Mouse (Mus musculus): Measurements from ENCODE around the gene Smox. TPM values are rescaled to one million over a fixed set of nuclear protein-coding genes. Genes with fewer than 3 reads are reported as not detected.
"Not testable (repeated sequence)": the region's sequence is repeated elsewhere in the genome, so short reads cannot be mapped to it uniquely, and the experiment has no call there.

Smox gene
- polyA plus RNA-seq, 1 experiment from 2014 or later, result 46.9 TPM

DNA sequence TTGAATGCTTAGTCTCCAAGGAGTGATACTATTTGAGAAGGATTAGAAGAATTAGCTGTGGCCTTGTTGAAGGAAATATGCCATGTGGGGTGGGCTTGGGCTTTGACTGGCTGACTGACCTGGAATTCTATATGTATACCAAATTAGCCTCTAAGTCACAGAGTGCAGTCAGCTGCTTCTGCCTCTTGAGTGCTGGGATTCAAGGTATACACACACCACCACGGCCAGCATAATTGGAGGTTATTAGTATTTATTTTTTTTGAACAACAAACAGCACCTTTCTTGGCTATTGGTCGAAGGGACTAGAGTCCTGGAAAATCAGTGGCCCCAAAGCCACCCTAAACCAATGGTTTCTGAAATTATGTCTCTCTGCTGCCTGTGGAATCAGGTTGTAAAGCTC lies 24.6 kb upstream of the Smox start:
- Histone ChIP-seq H3K4me1 (replicated peaks) (no peaks in the 10 kb centered on the region), H3K36me3 (no peaks in the 10 kb centered on the region; the same call in 1 of the 2 replicates), H3K27me3 (no peaks in the 10 kb centered on the region), H3K4me2 (no peak overlapping the region), H3K9ac (no peak overlapping the region), H3K4me3 (no peak overlapping the region), H3K9me3 (no peaks in the 10 kb centered on the region), H3K27ac (replicated peaks) (no peak overlapping the region)
- WGBS, result 84% methylated on average over 2 of the region's 2 CpGs
- ATAC-seq (ENCODE audit: low read depth), result no peak

DNA sequence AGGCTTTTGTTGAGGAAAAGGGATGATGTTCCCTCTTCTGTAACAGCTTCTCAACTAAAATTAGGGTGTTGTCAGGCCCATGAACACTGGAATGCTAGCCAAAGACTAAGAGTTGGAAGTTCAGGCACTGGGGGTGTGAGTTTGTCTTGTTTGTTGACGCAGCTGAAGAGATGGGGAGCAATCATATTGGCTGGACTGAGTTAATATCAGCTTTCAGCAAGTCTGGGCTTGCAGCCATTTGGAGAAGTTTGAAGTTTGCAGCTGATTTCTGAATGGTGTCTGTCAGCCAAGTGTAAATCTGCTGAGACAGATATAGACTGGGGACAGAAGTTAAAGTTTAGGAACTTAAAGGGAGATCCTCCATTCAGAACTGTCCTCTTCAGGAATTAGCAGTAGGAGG lies 21.4 kb upstream of the Smox start:
- no peak overlapping the region for H3K9ac ChIP-seq
- no peak overlapping the region for H3K4me2 ChIP-seq
- 62% methylated on average over 1 of the region's 1 CpGs for WGBS
- no peaks in the 10 kb centered on the region for H3K27me3 ChIP-seq
- no peak overlapping the region for H3K27ac ChIP-seq (replicated peaks)
- H3K4me1 ChIP-seq (replicated peaks), result no peaks in the 10 kb centered on the region
- no peak for ATAC-seq (ENCODE audit: low read depth)
- no peak overlapping the region for H3K4me3 ChIP-seq
- no peaks in the 10 kb centered on the region for H3K36me3 ChIP-seq
- no peaks in the 10 kb centered on the region for H3K9me3 ChIP-seq

- Histone ChIP-seq H3K4me2 (no peak overlapping the region), H3K4me3 (no peak overlapping the region), H3K4me1 (replicated peaks) (no peaks in the 10 kb centered on the region), H3K27ac (replicated peaks) (no peak overlapping the region), H3K27me3 (no peaks in the 10 kb centered on the region), H3K9me3 (no peaks in the 10 kb centered on the region), H3K36me3 (no peaks in the 10 kb centered on the region), H3K9ac (no peak overlapping the region)
- no peak for ATAC-seq (ENCODE audit: low read depth)
- WGBS, result 89% methylated on average over 6 of the region's 6 CpGs
These were observed 17.5 kb upstream of the Smox start for GRCm38 (mm10) chr2:131473749-131474148.

- not testable (repeated sequence) for H3K27me3 ChIP-seq; ATAC-seq (ENCODE audit: low read depth); H3K4me1 ChIP-seq (replicated peaks); H3K27ac ChIP-seq (replicated peaks); H3K9me3 ChIP-seq; H3K4me2 ChIP-seq; H3K36me3 ChIP-seq; H3K4me3 ChIP-seq; H3K9ac ChIP-seq
- 97% methylated on average over 5 of the region's 5 CpGs for WGBS
These were observed 14.2 kb upstream of the Smox start for GRCm38 (mm10) chr2:131477105-131477504.

DNA sequence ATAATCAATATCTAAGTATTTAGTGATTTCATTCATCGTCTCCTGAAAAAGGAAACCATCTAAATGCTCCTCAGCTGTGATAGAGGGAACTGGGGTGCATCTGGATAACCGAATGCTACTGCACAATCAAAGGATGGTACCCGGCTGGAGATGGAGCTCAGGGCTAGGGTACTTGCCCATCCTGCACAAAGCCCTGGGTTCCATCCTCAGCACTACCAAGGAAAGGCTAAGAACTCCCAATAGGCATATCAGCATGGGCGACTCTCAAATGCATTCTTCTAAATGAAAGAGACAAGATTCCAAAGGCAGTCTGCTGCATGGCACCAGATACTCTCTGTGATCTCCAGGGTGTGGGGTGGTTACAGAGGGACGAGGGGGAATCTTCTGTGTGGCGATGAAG lies 13.4 kb upstream of the Smox start:
- no peaks in the 10 kb centered on the region for H3K9me3 ChIP-seq
- H3K4me3 ChIP-seq, result no peak overlapping the region
- H3K36me3 ChIP-seq, result no peaks in the 10 kb centered on the region
- 88% methylated on average over 6 of the region's 6 CpGs for WGBS
- H3K27me3 ChIP-seq, result no peaks in the 10 kb centered on the region
- H3K27ac ChIP-seq (replicated peaks), result no peak overlapping the region
- H3K4me1 ChIP-seq (replicated peaks), result no peaks in the 10 kb centered on the region
- no peak overlapping the region for H3K9ac ChIP-seq
- ATAC-seq (ENCODE audit: low read depth), result no peak
- no peak overlapping the region for H3K4me2 ChIP-seq

DNA sequence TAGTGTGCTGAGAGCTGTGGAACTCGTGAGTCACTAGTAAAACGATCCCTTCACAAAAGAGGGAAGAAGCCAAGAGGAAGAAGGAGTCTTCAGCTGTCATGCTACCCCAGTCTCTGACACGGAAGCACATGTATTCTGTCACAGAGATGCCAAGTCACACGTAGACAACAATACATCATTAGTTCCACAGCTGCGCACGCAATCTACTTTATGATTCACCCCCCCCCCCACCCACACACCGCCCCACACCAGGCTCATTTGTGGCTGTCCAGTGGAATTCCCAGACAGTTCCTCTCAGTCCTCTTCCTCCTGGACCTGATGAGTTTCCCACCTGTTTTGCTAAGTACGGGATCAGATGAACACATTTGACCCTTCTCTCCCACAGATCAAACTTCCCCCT lies 12.9 kb upstream of the Smox start:
- Histone ChIP-seq H3K9me3 (no peaks in the 10 kb centered on the region), H3K27ac (replicated peaks) (no peak overlapping the region), H3K4me3 (no peak overlapping the region), H3K36me3 (no peaks in the 10 kb centered on the region), H3K9ac (no peak overlapping the region), H3K4me1 (replicated peaks) (no peaks in the 10 kb centered on the region), H3K27me3 (no peaks in the 10 kb centered on the region), H3K4me2 (no peak overlapping the region)
- ATAC-seq (ENCODE audit: low read depth), result no peak
- 71% methylated on average over 8 of the region's 8 CpGs for WGBS

DNA sequence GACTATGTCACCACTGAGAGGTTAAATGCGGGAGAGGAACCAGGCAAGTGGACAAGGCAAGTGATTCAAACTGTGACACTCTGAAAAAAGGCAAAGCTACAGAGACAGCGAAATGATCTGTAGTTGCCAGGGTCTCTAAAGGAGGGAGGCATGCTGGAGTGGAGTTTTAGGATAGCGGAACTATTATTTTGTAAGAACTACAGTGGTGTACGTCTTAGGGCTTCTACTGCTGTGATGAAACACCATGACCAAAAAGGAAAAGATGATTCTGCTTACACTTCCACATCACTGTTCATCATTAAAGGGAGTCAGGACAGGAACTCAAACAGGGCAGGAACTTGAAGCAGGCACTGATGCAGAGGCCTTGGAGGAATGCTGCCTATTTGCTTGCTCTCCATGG lies 12.4 kb upstream of the Smox start:
- Histone ChIP-seq H3K27ac (replicated peaks) (no peak overlapping the region), H3K27me3 (no peaks in the 10 kb centered on the region), H3K4me2 (no peak overlapping the region), H3K4me1 (replicated peaks) (no peaks in the 10 kb centered on the region), H3K9ac (no peak overlapping the region), H3K9me3 (no peaks in the 10 kb centered on the region), H3K36me3 (no peaks in the 10 kb centered on the region), H3K4me3 (no peak overlapping the region)
- WGBS, result 89% methylated on average over 4 of the region's 4 CpGs
- no peak for ATAC-seq (ENCODE audit: low read depth)

GRCm38 (mm10) chr2:131481733-131482132 lies 9.6 kb upstream of the Smox start:
- 35% methylated on average over 1 of the region's 1 CpGs for WGBS
- Histone ChIP-seq H3K4me2 (no peak overlapping the region), H3K27ac (replicated peaks) (no peak overlapping the region), H3K4me1 (replicated peaks) (no peaks in the 10 kb centered on the region), H3K9me3 (no peaks in the 10 kb centered on the region), H3K9ac (no peak overlapping the region), H3K4me3 (no peak overlapping the region), H3K27me3 (no peaks in the 10 kb centered on the region), H3K36me3 (no peaks in the 10 kb centered on the region)
- ATAC-seq (ENCODE audit: low read depth), result no peak

GRCm38 (mm10) chr2:131482478-131482877 lies 8.8 kb upstream of the Smox start:
- no peaks in the 10 kb centered on the region for H3K36me3 ChIP-seq
- no peak overlapping the region for H3K9ac ChIP-seq
- H3K4me1 ChIP-seq (replicated peaks), result no peaks in the 10 kb centered on the region
- no peak overlapping the region for H3K4me2 ChIP-seq
- no peak for ATAC-seq (ENCODE audit: low read depth)
- H3K4me3 ChIP-seq, result no peak overlapping the region
- H3K9me3 ChIP-seq, result no peaks in the 10 kb centered on the region
- no peaks in the 10 kb centered on the region for H3K27me3 ChIP-seq
- no peak overlapping the region for H3K27ac ChIP-seq (replicated peaks)
- 82% methylated on average over 6 of the region's 6 CpGs for WGBS

DNA sequence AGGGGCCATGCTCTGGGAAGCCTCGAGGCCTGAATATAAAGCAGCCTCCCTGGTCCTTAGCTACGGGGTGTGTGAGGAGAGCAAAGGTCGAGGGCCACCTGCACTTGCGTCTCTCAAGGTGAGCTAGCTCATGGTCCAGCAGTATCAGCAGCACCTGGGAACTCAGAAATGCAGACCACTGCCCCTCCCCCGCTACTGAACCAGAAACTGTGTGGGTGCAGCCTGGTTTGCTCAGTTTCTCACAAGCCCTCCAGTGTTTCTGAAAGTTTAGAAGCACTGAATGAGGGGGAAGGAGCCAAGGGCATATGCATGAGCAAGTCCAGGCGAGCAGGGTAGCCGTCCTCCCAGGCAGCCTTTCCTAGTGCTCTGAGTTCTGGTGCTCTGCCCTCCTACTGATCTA lies 7.7 kb upstream of the Smox start:
- no peak overlapping the region for H3K4me3 ChIP-seq
- H3K9me3 ChIP-seq, result no peaks in the 10 kb centered on the region
- H3K36me3 ChIP-seq, result no peaks in the 10 kb centered on the region
- H3K27ac ChIP-seq (replicated peaks), result no peak overlapping the region
- ATAC-seq (ENCODE audit: low read depth), result no peak
- no peaks in the 10 kb centered on the region; the same call in 1 of the 2 replicates for H3K27me3 ChIP-seq
- H3K9ac ChIP-seq, result no peak overlapping the region
- H3K4me1 ChIP-seq (replicated peaks), result no peaks in the 10 kb centered on the region
- WGBS, result 79% methylated on average over 7 of the region's 7 CpGs
- H3K4me2 ChIP-seq, result no peak overlapping the region

DNA sequence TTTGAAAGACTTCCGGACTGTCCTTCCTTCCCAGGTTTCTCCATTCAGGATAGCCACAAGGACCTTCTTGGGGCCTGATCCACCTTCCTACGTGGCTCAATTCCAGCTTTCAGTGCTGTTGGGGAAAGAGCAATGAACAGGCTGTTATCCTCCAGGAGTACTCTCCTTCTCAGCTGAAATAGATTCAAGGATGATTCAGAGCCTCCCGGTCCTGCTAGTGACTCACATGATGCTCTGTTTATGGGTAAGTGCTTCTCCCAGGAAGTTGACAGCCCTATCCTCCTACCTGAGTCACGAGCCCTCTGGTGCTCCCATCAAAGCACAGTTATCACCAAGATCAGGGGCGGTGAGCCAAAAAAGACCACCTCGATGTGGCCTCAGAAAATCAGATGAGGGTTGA lies 7.1 kb upstream of the Smox start:
- no peaks in the 10 kb centered on the region for H3K9me3 ChIP-seq
- WGBS, result 89% methylated on average over 6 of the region's 6 CpGs
- ATAC-seq (ENCODE audit: low read depth), result no peak

DNA sequence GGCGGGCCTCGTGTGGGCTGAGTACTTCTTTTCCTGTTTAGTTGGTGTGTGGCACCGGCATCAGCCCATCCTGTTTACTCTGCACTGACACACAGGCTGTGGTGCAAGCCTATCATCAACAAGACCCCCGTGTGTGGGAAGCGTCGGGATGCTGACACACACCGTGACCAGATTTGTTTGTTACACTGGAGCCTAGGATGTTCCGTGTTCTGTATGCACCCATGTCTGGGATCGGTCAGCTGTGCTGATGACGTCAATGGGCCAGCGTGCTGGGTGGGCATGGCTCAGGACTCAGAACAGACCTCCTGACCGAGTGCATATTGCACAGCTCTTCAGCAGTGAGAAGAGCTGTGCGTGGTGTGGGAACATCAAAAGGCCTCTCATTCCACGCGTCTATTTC lies 6.2 kb upstream of the Smox start:
- H3K9ac ChIP-seq, result no peak overlapping the region

More for the DNA sequence above, 7.1 kb upstream of the Smox start:
- no peaks in the 10 kb centered on the region; the same call in 1 of the 2 replicates for H3K27me3 ChIP-seq
- H3K9ac ChIP-seq, result no peak overlapping the region
- H3K4me2 ChIP-seq, result no peak overlapping the region
- no peak overlapping the region for H3K4me3 ChIP-seq
- H3K27ac ChIP-seq (replicated peaks), result no peak overlapping the region
- H3K36me3 ChIP-seq, result no peaks in the 10 kb centered on the region
- no peaks in the 10 kb centered on the region for H3K4me1 ChIP-seq (replicated peaks)

GRCm38 (mm10) chr2:131486046-131486445 lies 5.2 kb upstream of the Smox start:
- H3K4me3 ChIP-seq, result no peak overlapping the region
- no peaks in the 10 kb centered on the region for H3K9me3 ChIP-seq
- H3K4me1 ChIP-seq (replicated peaks), result peaks cover under 1% of the 10 kb centered on the region; the same call in 1 of the 2 replicates
- H3K27ac ChIP-seq (replicated peaks), result no peak overlapping the region
- no peaks in the 10 kb centered on the region for H3K36me3 ChIP-seq
- no peaks in the 10 kb centered on the region; the same call in 1 of the 2 replicates for H3K27me3 ChIP-seq
- 89% methylated on average over 3 of the region's 3 CpGs for WGBS
- no peak overlapping the region for H3K4me2 ChIP-seq
- no peak overlapping the region for H3K9ac ChIP-seq
- no peak for ATAC-seq (ENCODE audit: low read depth)

More for the DNA sequence above, 6.2 kb upstream of the Smox start:
- no peak overlapping the region for H3K4me3 ChIP-seq
- H3K27ac ChIP-seq (replicated peaks), result no peak overlapping the region
- H3K4me1 ChIP-seq (replicated peaks), result no peaks in the 10 kb centered on the region
- 92% methylated on average over 15 of the region's 15 CpGs for WGBS
- no peak for ATAC-seq (ENCODE audit: low read depth)
- no peaks in the 10 kb centered on the region for H3K36me3 ChIP-seq
- H3K4me2 ChIP-seq, result no peak overlapping the region
- H3K27me3 ChIP-seq, result no peaks in the 10 kb centered on the region; the same call in 1 of the 2 replicates
- H3K9me3 ChIP-seq, result no peaks in the 10 kb centered on the region

Measured in neural tube, embryonic 13.5 days (tissue).